Mouse (Mus musculus) mouse embryonic stem cell (cell line): ENCODE data around the gene Tesc.

Experiments used
- in situ Hi-C, 2 experiments: fragments of 300-500 bp; cut with MboI; formaldehyde crosslinking; loops; 1 replicate in 1 of 2; 3 replicates in 1 of 2; pipeline ENCODE4 v1.14.3; 2019 to 2020; ENCODE audit warnings: low sequenced_read_pairs in 2 of 2, low pct_unique_long_range_greater_than_20kb in 1 of 2, mixed read lengths in 1 of 2; ENCODE audit not compliant: unreplicated experiment in 1 of 2

Tesc gene

DNA sequence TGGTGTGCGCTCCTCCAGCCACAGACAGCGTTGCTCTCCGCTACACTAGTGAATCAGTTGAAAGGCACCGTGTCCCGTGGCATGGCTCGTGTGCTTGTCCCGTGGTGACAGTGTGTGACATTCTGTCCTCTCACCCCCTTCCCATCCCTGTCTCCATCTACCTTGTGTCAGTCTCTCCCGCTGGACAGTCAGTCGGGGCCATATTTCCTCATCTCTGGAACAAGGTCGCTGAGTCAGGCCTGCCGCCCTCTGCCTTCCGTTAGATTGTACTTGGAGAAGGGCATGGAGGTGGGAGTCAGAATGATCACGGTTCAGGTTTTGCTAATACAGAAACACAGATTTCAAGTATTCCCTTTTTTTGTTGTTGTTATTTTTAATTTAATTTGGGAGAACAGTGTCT, 19.2 kb upstream of the Tesc start:
- in situ Hi-C loops = no loop called here

DNA sequence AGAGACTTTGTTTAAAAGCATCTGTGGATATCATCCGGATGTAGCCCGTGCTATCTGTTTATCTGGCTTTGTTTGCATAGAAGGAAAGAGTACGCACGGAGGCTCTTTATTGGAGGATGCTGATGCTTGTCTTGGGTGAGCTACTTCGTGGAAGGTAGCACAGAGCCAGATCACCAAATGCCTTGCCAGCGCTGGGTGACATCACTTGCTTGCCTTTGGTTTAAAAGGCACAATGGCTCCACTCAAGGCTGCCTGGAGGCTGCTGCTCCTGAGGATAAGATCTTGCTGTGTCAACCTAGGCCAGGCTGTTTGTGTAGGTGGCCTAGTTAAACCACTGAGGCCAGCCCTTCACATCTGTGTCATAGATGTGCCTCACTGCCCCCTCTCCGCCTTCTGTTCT, 16.7 kb upstream of the Tesc start:
- in situ Hi-C loops = loop anchor here in 1 of 2 experiments (5.0 kb wide), 1 partner anchor 61 kb away; no protein-coding TSS in a partner anchor

DNA sequence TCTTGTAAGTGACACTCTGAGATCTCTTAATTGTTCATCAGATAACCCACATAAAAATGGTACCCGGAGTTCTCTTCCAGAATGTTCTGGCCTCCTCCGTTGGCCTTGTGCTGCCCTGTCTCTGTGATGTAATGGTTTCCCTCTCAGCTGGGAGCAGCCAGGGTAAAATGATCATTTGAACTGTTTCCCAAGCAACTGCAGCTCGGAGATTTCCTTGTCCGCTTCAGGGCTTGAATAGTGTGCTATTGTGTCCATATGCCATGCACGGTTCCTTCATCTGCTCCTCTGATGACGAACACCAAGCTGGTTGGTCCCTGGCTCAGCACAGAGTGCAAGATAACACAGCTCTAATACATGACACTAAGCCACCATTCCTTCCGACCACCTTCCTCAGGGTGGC, 15.7 kb upstream of the Tesc start:
- in situ Hi-C loops = loop anchor here in 1 of 2 experiments (5.0 kb wide), 1 partner anchor 61 kb away; no protein-coding TSS in a partner anchor

DNA sequence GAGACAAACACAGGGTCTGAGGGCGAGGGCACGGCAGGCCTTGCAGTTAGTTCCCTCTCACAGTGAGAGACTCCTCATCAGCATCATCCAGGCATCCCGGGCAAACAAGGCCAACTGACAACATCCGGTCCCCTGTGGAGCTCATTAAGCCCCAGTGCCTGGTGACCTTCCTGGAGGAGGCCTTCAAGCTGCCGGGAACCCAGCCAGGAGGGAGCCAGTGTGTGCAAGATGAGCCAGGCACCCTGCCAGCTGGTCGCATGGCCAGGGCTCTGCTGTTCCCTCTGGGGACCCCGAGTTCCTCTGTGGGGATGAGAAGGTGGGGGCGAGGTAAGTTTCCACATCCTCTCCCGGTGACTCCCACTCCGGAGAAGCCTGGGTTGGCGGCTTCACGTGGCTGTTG, 12.5 kb upstream of the Tesc start:
- in situ Hi-C loops = no loop called here

DNA sequence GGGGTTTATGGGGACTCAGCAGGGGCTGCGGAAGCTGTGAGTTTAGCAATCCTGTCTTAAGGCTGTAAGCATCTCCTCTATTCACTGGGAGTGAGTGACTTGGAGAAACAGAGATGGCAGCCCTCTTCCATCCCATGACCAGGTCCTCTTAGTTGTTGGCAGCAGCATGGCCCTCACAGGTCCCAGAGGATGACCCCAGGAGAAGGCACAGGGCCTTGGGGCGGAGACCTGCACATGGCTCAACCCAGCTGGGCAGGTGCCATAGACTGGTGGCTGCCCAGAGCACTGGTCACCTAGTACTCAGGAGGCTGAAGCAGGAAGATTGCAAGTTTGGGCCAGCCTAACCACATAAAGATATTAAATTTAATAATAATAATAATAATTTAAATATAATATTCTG, 11.9 kb upstream of the Tesc start:
- in situ Hi-C loops = no loop called here

DNA sequence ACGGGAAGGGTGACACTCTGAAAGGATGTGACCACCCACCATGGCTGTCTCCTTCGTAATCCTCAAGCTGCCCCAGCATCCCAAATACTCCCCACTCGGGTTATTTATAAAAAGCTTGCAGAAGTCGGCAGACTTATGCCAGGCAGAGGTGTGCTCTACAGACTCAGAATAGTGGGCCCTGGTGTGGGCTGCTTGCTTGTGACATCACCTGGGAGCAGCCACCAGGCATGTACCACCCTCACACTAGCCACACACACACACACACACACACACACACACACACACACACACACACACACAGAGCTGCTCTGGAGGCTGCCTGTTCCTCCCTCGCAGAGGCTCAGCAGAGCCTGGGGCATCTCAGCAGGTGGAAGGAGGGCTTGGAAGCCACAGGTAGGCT, 10.0 kb upstream of the Tesc start:
- in situ Hi-C loops = no loop called here

DNA sequence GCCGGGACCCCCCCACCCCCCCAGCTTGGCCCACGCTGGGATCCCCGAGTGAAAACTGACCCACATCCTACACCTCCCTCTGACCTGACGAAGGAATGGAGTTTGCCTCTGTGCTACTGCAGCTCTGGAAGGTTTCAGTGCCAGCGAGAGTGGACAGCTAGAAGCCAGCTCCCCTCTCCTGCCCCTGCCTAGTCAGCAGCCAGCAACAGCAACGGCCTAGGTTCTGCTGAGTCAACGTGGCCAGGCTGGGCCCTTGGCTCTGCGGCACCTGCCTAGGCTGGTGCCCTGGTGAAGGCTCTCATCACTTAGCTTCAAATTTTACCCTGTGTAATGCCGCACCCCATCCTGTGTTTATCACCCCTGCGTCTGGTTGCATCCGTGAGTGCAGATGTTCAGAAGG, 7.6 kb upstream of the Tesc start:
- in situ Hi-C loops = no loop called here

DNA sequence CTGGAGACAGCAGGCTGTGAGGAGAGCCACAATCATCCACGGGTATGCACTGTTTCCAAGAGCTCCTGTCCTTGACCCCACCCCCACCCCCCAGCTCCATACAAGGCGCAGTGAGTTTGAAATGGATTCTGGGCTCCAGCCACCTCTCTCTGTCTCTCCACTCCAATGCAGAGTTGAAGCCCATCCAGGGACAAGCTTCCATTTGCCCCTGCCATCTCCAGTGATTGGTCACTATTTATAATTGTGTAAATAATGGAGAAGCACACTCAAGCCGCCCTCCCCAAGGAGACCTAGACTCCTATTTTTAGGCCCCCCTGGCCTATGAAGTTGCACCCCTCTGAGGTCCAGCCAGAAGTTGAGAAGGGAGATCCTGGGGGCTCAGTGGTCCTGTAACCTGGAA, 4.5 kb upstream of the Tesc start:
- in situ Hi-C loops = no loop called here

DNA sequence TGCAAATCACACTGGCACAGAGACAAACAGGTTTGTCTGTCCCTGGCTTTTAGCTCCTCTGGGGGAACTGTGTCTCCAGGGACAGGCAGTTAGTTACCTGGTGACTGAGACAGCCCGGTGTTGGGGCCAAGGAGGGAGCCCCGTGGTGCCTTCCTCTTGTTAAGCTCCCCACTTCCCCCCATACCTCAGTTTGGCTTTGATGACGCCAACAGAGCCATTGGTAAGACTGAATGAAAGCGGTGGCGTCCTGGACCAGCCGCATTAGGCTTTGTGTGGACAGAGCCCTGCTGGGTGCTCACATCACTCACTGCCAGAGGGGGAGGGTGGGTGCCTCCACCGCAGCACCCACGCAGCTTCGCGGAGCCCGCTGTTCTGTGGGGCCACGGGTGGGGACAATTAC, 1.7 kb upstream of the Tesc start:
- in situ Hi-C loops = no loop called here

DNA sequence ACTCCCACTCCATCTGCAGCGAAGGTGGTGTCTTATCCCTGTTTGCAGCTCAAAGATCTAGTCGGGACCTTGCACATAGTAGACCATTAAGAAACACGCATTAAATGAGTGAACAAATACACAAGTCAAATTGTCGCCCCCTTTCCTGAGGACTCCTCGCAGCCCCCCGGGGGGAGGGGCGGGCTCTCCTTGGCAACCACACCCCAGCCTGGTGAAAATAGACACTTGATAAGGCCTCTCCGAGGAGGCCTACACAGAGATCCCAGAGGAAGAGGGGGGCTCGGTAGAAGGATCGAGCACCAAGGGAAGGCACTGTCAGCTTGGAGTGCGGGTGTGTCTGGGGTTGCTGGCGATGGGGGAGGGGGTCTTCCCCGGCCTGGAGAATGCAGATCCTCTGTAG, 1.2 kb upstream of the Tesc start:
- in situ Hi-C loops = no loop called here

DNA sequence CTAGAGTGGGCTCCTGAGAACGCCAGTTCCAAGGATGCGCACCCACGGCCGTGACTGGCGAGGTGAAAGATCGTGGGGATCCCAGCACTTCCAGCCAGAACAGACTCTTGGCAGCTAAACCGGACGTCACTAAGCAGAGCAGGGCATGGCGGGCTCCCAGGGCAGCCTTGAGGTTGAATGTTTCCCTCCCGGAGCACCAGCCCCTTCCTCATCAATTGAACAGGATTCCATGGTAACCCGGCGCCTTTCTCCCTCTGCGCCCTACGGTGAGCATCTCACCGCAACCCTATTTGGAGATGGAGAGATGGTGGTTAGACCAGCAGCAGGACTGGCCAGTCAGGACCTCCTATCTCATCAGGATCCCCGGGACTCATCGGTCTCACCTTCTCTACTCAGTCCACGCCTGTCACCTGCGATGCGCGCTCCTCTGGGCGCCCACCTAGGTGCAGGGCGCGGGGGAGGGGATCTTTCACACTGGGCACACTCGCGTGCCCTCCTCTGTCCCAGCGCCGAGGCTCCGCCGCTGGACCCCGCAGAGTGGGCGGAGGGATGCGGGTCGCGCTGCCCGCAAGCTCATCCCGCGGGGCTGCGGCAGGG, 344 bp upstream of the Tesc start:
- in situ Hi-C loops = no loop called here

DNA sequence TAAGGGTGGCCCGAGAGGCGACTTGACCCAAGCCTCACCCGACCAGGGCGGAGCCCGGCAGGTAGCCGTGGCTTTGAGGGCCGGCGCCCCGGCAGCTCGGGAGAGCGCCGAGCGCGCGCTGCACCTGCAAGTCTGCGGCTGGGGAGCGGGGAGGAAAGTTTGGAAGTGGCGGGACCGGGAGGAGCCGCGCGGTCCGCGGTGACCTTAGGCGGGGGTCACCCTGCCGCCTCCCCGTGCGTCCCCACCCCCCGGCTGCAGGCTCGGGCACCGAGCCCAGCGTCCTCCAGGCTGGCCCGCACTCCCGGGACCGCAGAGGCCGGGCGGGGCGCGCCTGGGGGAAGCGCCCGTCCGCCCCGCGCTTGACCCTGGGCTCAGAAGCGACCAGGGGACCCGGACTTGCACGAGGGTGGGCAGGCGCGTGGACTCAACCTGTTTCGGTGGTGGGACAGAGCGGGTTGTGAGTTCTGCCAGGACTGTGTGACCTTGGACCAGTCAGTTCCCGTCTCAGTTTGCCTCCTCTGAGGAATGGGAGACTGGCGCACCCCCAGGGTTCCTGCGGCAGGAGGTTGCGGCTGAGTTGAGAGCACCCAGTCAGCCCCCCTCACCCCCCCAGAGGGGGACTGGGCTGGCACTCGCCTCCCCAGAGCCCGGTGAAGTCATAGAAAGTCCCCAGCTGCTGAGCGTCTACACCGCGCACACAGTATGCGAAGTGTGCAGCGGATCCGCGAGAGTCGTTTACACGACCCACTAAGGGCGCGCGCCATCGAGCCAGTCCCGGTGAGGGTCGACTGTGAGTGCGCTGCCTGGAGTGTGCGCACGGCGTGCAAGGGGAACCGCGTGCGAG, 870 bp downstream of the Tesc start:
- in situ Hi-C loops = no loop called here

DNA sequence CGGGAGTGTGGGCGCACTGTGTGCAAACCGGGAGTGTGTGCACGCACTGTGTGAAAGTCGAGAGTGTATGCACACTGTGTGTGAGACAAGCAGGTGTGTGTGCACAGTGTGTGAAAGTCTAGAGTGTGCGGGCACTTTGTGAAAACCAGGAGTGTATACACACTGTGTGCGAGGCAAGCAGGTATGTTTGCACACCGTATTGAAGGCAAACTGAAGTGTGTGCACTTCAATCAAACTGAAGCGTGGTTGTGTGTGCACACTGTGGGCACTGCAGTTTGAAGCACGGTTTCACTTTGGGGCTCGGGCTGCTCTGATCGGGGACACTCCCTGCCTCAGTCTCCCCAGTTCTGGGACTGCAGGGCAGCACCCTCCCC, 1.5 kb downstream of the Tesc start:
- in situ Hi-C loops = no loop called here

DNA sequence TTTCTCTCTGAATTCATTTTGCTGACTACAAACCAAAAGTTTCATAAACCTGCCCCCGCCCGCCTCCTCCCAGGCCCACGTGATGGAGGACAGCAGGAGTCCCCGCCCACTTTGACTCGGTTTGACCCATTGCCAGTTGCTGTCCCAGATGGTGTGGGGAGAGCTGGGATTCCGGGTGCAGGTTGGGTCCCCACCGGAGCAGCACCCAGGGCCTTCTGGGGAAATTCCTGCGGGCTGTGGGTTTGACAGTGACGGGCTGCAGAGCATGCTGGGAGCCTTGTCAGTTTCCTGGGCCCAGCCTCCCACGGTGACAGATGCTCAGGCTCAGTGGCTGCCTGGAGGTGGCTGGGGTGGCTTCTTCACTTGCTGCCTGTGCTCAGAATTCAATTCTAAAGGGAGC, 1.9 kb downstream of the Tesc start:
- in situ Hi-C loops = no loop called here

DNA sequence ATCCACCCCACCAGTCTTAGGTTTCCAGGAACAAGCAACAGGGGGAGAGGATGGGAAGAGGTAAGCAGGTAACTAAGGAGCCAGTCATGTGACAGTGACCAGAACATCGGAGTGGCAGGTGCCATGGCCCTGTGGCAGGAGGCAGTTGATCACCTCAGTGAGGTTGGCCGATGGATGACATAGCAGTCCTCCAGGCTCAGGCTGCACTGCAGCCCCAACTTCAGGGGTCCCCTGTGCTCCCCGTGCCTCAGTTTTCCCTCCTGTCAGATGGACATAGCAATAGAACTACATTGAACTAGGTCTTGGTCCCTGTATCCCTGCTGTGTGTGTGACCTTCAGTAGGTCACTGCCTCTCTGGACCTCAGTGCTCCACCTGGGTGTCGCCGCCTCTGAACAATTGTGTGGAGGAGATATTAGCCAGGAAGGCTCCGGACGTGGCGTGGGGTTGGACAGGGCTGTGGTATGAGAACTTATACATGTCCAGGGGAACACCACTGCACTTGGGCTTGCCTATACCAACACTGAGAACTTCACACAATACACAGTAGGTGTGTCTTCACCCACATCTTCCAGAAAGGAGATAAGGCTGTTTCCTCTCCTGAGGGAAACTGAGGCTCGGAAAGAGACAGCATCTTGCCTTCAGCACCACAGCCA, 2.6 kb downstream of the Tesc start:
- in situ Hi-C loops = no loop called here

DNA sequence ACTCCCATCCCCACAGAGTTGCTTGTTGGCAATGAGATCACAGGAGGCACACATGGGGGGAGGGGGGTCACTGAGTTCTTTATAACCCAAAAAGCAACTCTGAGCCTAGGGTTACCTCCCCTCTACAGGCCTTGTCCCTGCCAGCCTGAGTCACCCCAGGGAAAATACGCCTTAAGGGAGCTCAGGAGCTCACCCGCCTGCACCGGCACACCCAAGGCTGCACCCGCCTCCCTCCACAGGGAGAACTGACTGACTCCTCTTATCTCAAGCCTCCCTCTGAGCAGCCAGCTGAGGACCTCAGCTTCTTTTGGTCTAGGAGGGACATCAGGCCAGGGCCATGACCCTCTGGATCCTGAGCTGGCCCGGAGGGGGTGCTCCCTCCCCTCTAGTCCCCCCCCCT, 3.5 kb downstream of the Tesc start:
- in situ Hi-C loops = no loop called here

DNA sequence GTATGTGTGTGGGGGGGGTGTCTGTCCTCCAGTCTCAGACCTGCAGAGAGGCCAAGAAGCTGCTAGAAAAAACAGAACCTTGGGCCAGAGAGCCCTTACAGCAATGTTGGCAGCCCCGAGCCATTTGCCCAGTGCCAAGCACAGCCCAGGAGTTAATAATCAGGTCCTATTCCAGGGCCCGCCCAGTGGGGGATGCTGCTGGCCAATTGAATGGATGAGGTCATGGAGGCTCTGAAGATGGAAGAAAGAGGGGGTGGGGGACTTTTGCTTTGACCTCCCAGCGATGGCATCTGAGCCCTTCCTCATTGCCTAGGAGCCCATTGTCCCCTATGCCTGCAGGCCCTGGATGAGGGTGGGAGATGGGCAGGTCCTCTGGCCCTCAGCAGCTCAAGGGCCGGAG, 4.0 kb downstream of the Tesc start:
- in situ Hi-C loops = no loop called here

DNA sequence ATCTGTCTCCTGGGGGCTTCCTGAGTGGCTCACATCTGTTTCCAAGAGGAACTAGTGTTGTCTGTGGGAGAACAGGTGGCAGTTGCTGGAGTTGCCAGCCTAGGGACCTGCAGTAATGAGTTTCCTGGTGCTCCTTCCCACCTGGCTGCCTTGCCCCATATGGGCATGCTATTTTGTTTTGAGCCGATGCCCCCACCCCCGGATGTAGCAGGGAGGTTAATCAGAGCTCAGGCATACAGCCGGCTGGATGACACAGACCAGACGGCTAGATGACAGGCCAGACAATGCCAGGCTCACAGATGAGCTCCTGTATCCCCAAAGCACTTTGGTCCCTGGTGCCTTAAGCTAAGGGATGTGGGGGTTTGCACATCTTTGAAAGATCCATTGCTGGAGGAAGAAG, 5.8 kb downstream of the Tesc start:
- in situ Hi-C loops = no loop called here

DNA sequence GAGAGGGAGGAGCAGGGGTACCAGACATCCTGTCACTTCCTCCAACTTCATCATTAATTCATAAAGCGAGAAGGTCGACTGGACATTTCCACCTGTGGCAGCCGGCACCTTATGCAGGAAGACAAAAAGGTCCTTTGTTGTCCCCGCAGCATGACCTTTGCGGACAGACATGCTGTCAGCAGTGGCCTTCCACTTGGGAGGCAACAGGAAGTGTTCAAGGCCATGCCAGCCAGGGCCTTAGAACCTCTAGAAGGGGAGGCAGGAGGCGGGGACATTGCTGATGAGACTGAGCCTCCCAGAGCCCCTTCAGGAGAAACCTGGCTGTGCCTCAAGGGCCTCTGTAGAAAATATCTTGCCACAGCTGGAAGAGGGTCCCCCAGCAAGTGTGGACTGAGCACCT, 6.2 kb downstream of the Tesc start:
- in situ Hi-C loops = no loop called here

DNA sequence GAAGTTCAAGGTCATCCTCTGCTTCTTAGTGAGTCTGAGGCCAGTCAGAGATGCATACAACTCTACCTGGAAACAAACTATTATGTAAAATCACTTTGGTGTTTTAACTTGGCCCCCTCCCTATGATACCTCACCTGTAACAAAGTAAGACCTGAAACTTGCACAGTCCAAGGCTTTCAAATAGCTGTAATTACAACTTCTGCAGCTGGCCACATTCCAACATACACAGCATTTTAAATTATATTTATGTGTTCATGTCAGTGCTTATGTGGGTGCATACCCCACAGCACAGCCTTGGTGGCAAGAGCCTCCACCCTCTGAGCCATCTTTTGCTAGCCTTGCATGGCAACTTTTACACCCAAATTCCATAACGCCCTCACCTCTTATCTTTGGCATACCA, 7.1 kb downstream of the Tesc start:
- in situ Hi-C loops = no loop called here
